Mouse (Mus musculus) spleen, adult 2 months (tissue): ENCODE results near the gene Slc17a1. TPM values are rescaled to one million over a fixed set of nuclear protein-coding genes. Genes with fewer than 3 reads are reported as not detected.

ENCODE experiments used
- DNase-seq, 2 experiments: peaks; one replicate each; pipeline versions ENCODE4 v3.0.0 to v3.0.0-alpha.2; 2012 to 2021; ENCODE audit warnings: low spot score in 2 of 2, low read depth in 1 of 2
- H3K27ac ChIP-seq: fragments of 200-500 bp; 2 replicates; pipeline ENCODE4 v1.5.1; 2012; ENCODE audit warnings: low read length, inconsistent platforms; ENCODE audit not compliant: insufficient read depth
- H3K27me3 ChIP-seq: fragments of 200-500 bp; 2 replicates; pipeline ENCODE4 v1.6.1; 2012; ENCODE audit warnings: mild to moderate bottlenecking, moderate library complexity, low read length, inconsistent platforms; ENCODE audit not compliant: control insufficient read depth, insufficient read depth
- H3K36me3 ChIP-seq: fragments of 200-500 bp; 2 replicates; pipeline ENCODE4 v1.6.1; 2012; ENCODE audit warnings: mild to moderate bottlenecking, low read length, inconsistent platforms; ENCODE audit not compliant: control insufficient read depth, insufficient read depth
- H3K4me1 ChIP-seq: fragments of 200-500 bp; 2 replicates; pipeline ENCODE4 v1.6.1; 2011; ENCODE audit warnings: inconsistent platforms; ENCODE audit not compliant: control insufficient read depth, insufficient read depth, insufficient read length
- H3K4me3 ChIP-seq: fragments of 200-500 bp; 2 replicates; pipeline ENCODE4 v1.5.1; 2011; ENCODE audit warnings: mild to moderate bottlenecking, inconsistent platforms; ENCODE audit not compliant: insufficient read depth, insufficient read length; ENCODE audit errors: extremely low read depth
- CTCF ChIP-seq: fragments of 200-500 bp; IDR thresholded peaks from 2 replicates; pipeline ENCODE4 v1.5.1; 2011; ENCODE audit warnings: mild to moderate bottlenecking, inconsistent platforms; ENCODE audit not compliant: insufficient read depth, insufficient read length, insufficient replicate concordance; ENCODE audit errors: extremely low read depth
- POLR2A ChIP-seq: fragments of 200-500 bp; IDR thresholded peaks from 2 replicates; pipeline ENCODE4 v1.6.1; 2011; ENCODE audit warnings: low read depth, low read length, inconsistent platforms
- WGBS: fragments of 180-500 bp; shearing (Covaris S2); methylation state at CpG from one replicate; pipeline ENCODE4 v1.1.7; 2018; 5-methylcytosine and 5-hydroxymethylcytosine counted together
- polyA plus RNA-seq: library from polyadenylated mRNA; depleted of rRNA; stranded (reverse); fragments of >200 nt; gene quantifications from 2 replicates; pipeline ENCODE4 v1.2.3, GENCODE M21; 2012; rRNA removed

Slc17a1 gene
- polyA plus RNA-seq, result 0.11 TPM in 1 of 2 replicates, not detected in the other

GRCm38 (mm10) chr13:23867405-23867804 lies at the start of gene Slc17a1:
Slc17a1 (plus strand) TSS chr13:23867750.
- Histone ChIP-seq H3K4me3 (no peak within 1 kb of the TSS), H3K27ac (no peak within 1 kb of the TSS)

GRCm38 (mm10) chr13:23820179-23820940 lies 47.2 kb upstream of the Slc17a1 start:
- no peak for TF ChIP-seq CTCF
- no peak for TF ChIP-seq POLR2A
- no peaks in the 10 kb centered on the region for H3K27me3 ChIP-seq
- no peaks in the 10 kb centered on the region for H3K36me3 ChIP-seq
- WGBS, result 78% methylated on average over 4 of the region's 4 CpGs
- no peaks in the 10 kb centered on the region for H3K4me1 ChIP-seq
- no peak overlapping the region for H3K4me3 ChIP-seq
- H3K27ac ChIP-seq, result no peak overlapping the region
- no peak for DNase-seq

More at GRCm38 (mm10) chr13:23867405-23867804, at the start of gene Slc17a1:
- 86% methylated on average over 7 of the region's 7 CpGs for WGBS
- TF ChIP-seq POLR2A (no peak), CTCF (no peak)
- H3K36me3 ChIP-seq, result no peaks in the 10 kb centered on the region
- DNase-seq, result no peak
- H3K27me3 ChIP-seq, result no peaks in the 10 kb centered on the region
- H3K4me1 ChIP-seq, result no peaks in the 10 kb centered on the region

GRCm38 (mm10) chr13:23822213-23822612 lies 45.3 kb upstream of the Slc17a1 start:
- Histone ChIP-seq H3K27me3 (no peaks in the 10 kb centered on the region), H3K36me3 (no peaks in the 10 kb centered on the region), H3K27ac (no peak overlapping the region), H3K4me3 (no peak overlapping the region), H3K4me1 (no peaks in the 10 kb centered on the region)
- 91% methylated on average over 3 of the region's 3 CpGs for WGBS
- DNase-seq, result no peak
- TF ChIP-seq POLR2A (no peak), CTCF (no peak)

GRCm38 (mm10) chr13:23826606-23827005 lies 40.9 kb upstream of the Slc17a1 start:
- 76% methylated on average over 3 of the region's 3 CpGs for WGBS
- no peak for DNase-seq
- H3K4me3 ChIP-seq, result no peak overlapping the region

GRCm38 (mm10) chr13:23833053-23833452 lies 34.5 kb upstream of the Slc17a1 start:
- WGBS, result 15% methylated on average over 6 of the region's 6 CpGs
- no peaks in the 10 kb centered on the region for H3K36me3 ChIP-seq
- TF ChIP-seq CTCF (0 out of 2 replicates have a peak, but pooled peaks have one; percentile 44), POLR2A (no peak)
- no peaks in the 10 kb centered on the region for H3K27me3 ChIP-seq
- no peak overlapping the region for H3K27ac ChIP-seq
- H3K4me1 ChIP-seq, result no peaks in the 10 kb centered on the region
- no peak overlapping the region for H3K4me3 ChIP-seq
- peak in 1 of 2 experiments; percentile 23 for DNase-seq

More at GRCm38 (mm10) chr13:23826606-23827005, 40.9 kb upstream of the Slc17a1 start:
- H3K27me3 ChIP-seq, result no peaks in the 10 kb centered on the region
- TF ChIP-seq CTCF (no peak), POLR2A (no peak)
- no peak overlapping the region for H3K27ac ChIP-seq
- H3K36me3 ChIP-seq, result no peaks in the 10 kb centered on the region
- no peaks in the 10 kb centered on the region for H3K4me1 ChIP-seq

GRCm38 (mm10) chr13:23834836-23835235 lies 32.7 kb upstream of the Slc17a1 start:
- H3K27me3 ChIP-seq, result no peaks in the 10 kb centered on the region
- no peaks in the 10 kb centered on the region for H3K4me1 ChIP-seq
- H3K36me3 ChIP-seq, result no peaks in the 10 kb centered on the region
- TF ChIP-seq CTCF (no peak), POLR2A (no peak)
- whole genome bisulfite sequencing, result 93% methylated on average over 5 of the region's 5 CpGs
- no peak overlapping the region for H3K27ac ChIP-seq
- H3K4me3 ChIP-seq, result no peak overlapping the region
- DNase-seq, result no peak

- Histone ChIP-seq H3K4me1 (no peaks in the 10 kb centered on the region), H3K27me3 (no peaks in the 10 kb centered on the region), H3K27ac (no peak overlapping the region), H3K4me3 (no peak overlapping the region), H3K36me3 (no peaks in the 10 kb centered on the region)
- TF ChIP-seq POLR2A, result no peak
- no peak for TF ChIP-seq CTCF
- 92% methylated on average over 5 of the region's 5 CpGs for WGBS
- no peak for DNase-seq
Measured at GRCm38 (mm10) chr13:23836630-23837029, 30.9 kb upstream of the Slc17a1 start.
